Mouse (Mus musculus) ES-Bruce4 (cell line): ENCODE measurements at regions not wholly inside any gene's neighbourhood (a gene's known extent, or its start where the extent isn't known, plus 50 kb on each side); places are given as distances from the start of the nearest gene placed in this dataset.

Experiments
- CTCF ChIP-seq: IDR thresholded peaks from one replicate; pipeline ENCODE4 v1.8.1; 2011; ENCODE audit warnings: low read depth, low read length
- EP300 ChIP-seq: IDR thresholded peaks from 2 replicates; pipeline ENCODE4 v1.6.1; 2011; ENCODE audit warnings: low read depth, low read length; ENCODE audit not compliant: insufficient read depth
- POLR2A ChIP-seq: IDR thresholded peaks from one replicate; pipeline ENCODE4 v1.8.1; 2011; ENCODE audit warnings: low read length; ENCODE audit not compliant: insufficient read depth

GRCm38 (mm10) chr8:36007724-36008123 lies 242.1 kb downstream of the Gm19410 start:
- TF ChIP-seq POLR2A: no peak
- no peak for TF ChIP-seq CTCF
- no peak for TF ChIP-seq EP300
